Mouse (Mus musculus) cerebellum, postnatal 14 days (tissue): ENCODE results near the gene Atp8a2.
"Not testable (repeated sequence)": the region's sequence is repeated elsewhere in the genome, so short reads cannot be mapped to it uniquely, and the experiment has no call there.

Experiments
- DNase-seq, 2 experiments: peaks; one replicate each; pipeline ENCODE4 v3.0.0; 2021; ENCODE audit warnings: mixed read lengths in 2 of 2

The Atp8a2 gene

GRCm38 (mm10) chr14:60001801-60002200 is 195.2 kb downstream of the Atp8a2 start:
- no peak for DNase-seq

GRCm38 (mm10) chr14:59988860-59989259 is 208.1 kb downstream of the Atp8a2 start:
- DNase-seq = peak in 1 of 2 experiments; percentile 15

GRCm38 (mm10) chr14:59987975-59988374 is 209.0 kb downstream of the Atp8a2 start:
- no peak for DNase-seq

- no peak for DNase-seq
Measured at GRCm38 (mm10) chr14:59978007-59978406, 219.0 kb downstream of the Atp8a2 start.

- DNase-seq = no peak
Measured at GRCm38 (mm10) chr14:59971221-59971730, 225.7 kb downstream of the Atp8a2 start.

GRCm38 (mm10) chr14:59969485-59970134 is 227.4 kb downstream of the Atp8a2 start:
- peak; percentile 49 to 51 for DNase-seq

GRCm38 (mm10) chr14:59967847-59968550 is 229.0 kb downstream of the Atp8a2 start:
- no peak for DNase-seq

GRCm38 (mm10) chr14:59966981-59967380 is 230.0 kb downstream of the Atp8a2 start:
- DNase-seq = no peak

- no peak for DNase-seq
Measured at GRCm38 (mm10) chr14:59964569-59964968, 232.4 kb downstream of the Atp8a2 start.

- DNase-seq = peak in 1 of 2 experiments; percentile 14
Measured at GRCm38 (mm10) chr14:59960961-59961360, 236.0 kb downstream of the Atp8a2 start.

- DNase-seq = no peak
Measured at GRCm38 (mm10) chr14:59960214-59960890, 236.6 kb downstream of the Atp8a2 start.

GRCm38 (mm10) chr14:59959723-59960122 is 237.3 kb downstream of the Atp8a2 start:
- no peak for DNase-seq

DNA sequence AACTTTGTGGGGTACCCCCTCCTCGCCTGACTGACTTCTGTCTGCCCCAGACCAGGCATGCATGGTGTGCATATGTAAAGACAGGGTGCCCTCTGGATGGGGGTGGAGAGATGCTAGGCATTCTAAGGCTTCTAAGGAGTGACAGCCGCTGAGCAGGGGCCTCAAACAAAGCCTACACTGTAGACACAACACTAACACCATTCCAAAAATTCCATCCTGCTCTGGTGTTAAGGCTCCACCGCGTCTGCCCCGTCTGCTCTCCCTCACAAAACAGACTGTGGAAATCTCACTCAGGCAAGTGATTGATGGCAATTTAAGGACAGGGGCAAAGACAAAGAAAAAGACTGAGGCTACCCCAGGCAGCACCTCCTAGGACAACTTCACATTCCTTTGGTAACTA is 247.0 kb downstream of the Atp8a2 start:
- no peak for DNase-seq

GRCm38 (mm10) chr14:59942864-59943611 is 253.9 kb downstream of the Atp8a2 start:
- DNase-seq = peak; percentile 92 to 96

- no peak for DNase-seq
Measured at GRCm38 (mm10) chr14:59942199-59942598, 254.8 kb downstream of the Atp8a2 start.

- no peak for DNase-seq
Measured at GRCm38 (mm10) chr14:59932355-59932754, 264.6 kb downstream of the Atp8a2 start.

DNA sequence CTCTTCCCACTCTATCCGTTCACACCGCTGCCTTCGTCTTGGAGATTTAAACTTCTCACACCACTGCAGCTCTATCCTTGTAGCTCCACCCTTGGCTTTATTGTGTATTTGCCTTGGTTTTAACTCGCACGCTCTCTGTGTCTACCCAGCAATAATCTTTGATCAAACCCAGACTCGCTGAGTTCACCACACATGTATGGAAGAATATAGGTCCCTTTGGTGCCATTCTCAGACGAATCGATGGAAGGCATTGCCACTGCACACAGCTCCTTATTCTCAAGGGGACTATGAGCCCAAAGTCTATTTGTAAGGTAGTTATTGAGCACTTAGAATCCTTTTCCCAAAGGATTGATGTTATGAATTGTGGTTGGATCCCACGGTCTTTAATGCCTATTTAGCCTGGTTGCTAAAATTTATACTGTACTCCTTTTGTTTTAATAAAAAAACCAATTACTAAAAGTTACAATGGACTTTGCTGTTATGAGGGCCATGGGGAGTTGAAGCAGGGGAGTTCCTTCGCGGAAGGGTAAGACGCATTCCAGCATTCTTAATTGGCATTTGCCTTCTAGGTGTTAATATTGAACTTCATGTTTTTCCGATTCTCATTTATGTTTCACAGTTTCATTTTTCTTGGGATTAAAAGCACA is 265.4 kb downstream of the Atp8a2 start:
- no peak for DNase-seq

- DNase-seq = not testable (repeated sequence)
Measured at GRCm38 (mm10) chr14:59929190-59929589, 267.8 kb downstream of the Atp8a2 start.

GRCm38 (mm10) chr14:59928781-59929180 is 268.2 kb downstream of the Atp8a2 start:
- DNase-seq = no peak

DNA sequence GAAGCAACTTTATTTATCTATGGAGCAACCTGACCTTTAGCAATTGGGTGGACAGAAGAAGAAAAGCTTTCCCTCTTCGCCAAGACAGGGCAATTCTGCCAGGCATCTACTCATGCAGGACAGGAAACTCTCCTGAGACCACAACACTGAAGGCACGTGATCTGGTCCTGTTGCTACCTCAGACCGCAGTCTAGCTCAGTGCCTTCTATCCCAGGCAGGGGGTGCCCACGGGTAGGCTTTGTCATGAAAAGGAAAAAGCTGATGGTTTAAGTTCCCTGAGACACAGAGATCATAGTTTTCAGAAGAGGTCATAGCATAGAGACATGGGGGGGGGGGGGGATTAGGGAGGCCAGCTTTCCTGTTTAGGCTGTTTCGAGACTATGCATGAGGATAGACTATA is 269.2 kb downstream of the Atp8a2 start:
- no peak for DNase-seq

DNA sequence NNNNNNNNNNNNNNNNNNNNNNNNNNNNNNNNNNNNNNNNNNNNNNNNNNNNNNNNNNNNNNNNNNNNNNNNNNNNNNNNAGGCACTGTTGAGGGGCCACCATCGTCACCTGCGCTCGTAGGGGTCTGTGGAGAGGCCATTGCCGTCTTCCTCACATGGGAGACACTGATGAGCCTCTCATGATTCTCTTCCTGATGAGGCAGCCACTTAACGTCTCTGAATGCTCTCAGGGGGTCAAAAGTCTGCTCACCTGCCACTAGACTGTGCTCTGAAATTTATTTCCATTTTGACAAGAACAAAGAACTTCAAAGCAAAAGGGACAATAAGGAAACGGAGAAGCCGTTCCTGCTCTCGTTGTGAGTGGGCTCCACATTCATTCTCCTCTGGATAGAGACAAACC is 277.1 kb downstream of the Atp8a2 start:
- no peak for DNase-seq

- DNase-seq = peak; percentile 47 to 70
Measured at GRCm38 (mm10) chr14:59903484-59904130, 293.4 kb downstream of the Atp8a2 start.
